Mouse (Mus musculus): ENCODE results near the gene Hoxa1.

GRCm38 (mm10) chr6:52197271-52197670, 39.2 kb upstream of the Hoxa1 start:
- no peak for TF ChIP-seq GATA1 (IDR thresholded peaks at IDR 0.05; ENCODE audit: low read length)
- no peak for TF ChIP-seq TAL1 (IDR thresholded peaks at IDR 0.05; ENCODE audit: low read length)

All from erythroblast, embryonic 14.5 days (primary cell).